Mouse (Mus musculus): ENCODE data around the gene Scd4.
A peak's percentile ranks its signal among the peaks of the same experiment; 100 is the strongest.

The Scd4 gene

DNA sequence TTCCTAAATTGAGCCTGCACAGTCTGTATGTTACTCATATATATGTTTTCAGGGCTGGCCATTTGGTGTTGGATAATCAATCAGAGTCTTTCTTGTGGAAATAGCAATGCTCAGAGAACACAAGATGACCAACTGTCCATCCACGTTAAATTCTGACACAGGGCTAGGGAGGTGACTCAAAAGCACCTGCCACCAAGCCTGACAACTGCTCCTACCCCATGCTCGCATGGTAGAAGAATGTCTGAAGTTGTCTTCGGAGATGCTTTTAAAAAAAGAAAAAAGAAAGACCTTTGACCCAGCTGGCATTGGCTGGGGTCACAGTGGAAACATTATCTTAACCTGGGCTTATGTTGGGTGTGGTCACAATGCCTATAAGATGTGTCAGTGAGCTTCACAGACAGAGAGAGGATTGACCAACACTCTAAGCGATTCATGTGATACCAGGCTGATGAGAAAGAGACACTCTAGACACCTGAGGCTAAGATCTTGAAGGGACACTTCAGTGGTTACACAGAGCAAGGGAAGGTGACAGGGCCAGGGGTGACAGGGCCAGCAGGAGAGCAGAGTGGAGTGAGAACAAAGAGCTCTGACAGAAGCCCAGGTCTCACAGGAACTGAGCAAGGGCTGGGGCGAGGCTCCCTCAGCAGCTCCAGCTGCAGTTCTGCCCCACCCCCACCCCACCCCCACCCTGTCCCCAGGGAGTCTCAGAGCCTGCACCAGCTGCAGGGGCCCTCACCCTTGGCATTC lies 44.9 kb downstream of the Scd4 start:
- DNase-seq (ENCODE audit: extremely low spot score), result no peak

DNA sequence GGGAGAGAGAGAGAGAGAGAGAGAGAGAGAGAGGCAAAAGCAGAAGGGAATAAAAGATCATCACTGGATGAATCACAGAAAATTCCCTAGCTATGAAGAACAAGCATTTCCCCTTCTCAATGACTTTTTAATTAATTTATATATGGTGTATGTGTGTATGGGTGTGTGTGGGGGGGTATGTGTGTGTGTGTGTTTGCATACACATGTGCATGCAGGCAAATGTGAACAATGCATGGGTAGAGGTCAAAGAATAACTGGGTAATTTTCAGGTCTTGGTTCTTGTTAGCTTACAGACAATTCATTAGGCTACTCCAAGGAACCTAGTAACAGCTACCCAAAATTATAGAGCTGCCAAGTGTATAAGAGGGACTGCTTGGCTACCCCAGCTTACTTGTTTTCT lies 46.2 kb downstream of the Scd4 start:
- DNase-seq (ENCODE audit: extremely low spot score), result no peak

DNA sequence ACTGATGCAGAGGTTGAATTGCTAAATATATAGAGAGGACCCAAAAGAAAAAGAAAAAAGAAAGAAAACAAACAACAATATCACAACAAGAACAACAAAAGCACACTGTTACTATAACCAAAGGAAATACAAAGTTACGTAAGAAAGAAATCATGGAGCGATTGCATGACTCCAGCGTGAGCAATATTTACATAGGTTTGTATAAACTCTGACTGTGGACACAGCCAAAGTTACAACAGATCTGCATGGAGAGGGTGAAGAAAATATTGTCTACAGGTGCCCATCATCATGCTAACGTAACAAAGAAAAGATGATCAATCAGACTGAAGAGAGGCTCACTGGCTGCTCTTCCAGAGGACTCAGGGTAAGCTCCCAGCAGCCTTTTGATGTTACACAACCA lies 47.2 kb downstream of the Scd4 start:
- no peak for DNase-seq (ENCODE audit: extremely low spot score)

DNA sequence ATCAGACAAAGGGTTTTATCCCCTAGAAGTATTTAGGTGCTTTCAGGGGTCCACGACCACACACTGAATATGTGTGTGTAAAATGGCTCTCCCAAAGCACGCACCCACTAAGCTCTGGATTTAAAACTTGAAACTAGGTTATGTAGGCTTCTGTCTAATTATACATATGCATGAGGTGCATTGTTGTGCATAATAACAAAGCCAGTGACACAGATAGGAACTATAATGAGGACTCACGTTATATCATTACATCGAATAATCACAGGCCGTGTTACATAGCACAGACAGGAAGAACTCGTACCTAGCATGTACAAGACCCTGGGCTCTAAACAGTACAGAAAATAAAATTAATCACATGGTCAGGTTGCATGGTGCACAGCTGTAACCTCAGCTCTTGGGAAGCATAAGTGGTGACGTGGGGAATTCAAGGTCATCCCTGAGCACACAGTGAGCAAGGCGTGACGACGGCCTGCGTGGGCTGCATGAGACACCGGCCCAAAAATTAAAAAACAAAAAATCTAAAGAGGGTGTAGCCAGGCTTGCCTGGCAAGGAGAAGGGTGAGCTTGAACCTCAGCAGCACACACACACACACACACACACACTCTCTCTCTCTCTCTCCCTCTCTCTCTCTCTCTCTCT lies 49.9 kb downstream of the Scd4 start:
- DNase-seq (ENCODE audit: extremely low spot score), result no peak

DNA sequence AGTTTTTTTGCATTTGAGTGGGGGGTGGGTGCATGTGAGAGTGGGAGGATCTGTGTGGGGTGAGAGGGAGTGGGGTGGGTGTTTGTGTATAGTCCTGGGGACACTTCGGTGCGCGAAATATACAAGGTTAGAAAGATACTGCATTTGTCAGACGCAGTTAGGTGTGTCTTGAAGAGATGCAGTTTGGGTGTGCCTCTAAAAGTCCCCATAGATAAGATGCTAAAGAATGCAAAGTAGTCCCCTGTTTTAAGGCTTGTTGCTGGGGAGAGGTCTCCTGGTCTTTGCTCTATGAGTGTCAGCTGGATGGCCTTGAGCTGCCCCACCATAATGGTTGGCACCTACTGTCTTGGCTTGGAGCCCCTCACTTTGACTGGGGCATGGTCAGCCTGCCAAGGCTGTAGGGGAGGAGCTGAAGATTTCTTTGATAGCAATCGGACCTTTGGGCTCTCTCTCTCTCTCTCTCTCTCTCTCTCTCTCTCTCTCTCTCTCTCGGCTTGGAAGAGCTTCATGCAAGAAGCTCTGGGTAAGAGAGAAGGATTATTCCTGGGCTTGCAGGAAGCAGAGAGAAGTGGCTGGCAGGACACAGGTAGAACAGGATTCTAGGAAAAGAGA lies 53.1 kb downstream of the Scd4 start:
- DNase-seq (ENCODE audit: extremely low spot score), result no peak

DNA sequence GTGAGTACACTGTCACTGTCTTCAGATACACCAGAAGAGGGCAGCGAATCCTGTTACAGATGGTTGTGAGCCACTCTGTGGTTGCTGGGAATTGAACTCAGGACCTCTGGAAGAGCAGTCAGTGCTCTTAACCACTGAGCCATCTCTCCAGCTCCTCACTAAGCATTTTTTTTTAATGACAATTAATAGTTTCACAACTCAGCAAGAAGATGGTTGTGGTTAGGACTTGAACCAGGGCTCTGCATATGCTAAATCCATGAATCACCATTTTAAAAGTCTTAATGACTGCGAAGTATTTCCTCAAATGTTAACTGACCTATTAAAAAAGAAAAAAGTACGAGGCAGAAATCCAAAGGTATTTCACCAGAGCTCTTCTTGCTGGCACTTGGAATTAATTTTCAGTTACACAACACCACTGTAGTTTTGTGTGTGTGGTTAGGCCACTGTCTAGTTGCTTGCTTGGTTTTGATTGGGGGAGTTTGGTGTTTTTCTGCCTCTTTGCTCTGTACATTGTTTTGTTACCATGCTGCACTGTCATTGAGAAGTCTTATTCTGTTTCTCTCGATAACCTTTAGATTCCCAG lies 54.3 kb downstream of the Scd4 start:
- no peak for DNase-seq (ENCODE audit: extremely low spot score)

- DNase-seq (ENCODE audit: extremely low spot score), result no peak
These were observed 55.0 kb downstream of the Scd4 start for GRCm38 (mm10) chr19:44387746-44388474.

DNA sequence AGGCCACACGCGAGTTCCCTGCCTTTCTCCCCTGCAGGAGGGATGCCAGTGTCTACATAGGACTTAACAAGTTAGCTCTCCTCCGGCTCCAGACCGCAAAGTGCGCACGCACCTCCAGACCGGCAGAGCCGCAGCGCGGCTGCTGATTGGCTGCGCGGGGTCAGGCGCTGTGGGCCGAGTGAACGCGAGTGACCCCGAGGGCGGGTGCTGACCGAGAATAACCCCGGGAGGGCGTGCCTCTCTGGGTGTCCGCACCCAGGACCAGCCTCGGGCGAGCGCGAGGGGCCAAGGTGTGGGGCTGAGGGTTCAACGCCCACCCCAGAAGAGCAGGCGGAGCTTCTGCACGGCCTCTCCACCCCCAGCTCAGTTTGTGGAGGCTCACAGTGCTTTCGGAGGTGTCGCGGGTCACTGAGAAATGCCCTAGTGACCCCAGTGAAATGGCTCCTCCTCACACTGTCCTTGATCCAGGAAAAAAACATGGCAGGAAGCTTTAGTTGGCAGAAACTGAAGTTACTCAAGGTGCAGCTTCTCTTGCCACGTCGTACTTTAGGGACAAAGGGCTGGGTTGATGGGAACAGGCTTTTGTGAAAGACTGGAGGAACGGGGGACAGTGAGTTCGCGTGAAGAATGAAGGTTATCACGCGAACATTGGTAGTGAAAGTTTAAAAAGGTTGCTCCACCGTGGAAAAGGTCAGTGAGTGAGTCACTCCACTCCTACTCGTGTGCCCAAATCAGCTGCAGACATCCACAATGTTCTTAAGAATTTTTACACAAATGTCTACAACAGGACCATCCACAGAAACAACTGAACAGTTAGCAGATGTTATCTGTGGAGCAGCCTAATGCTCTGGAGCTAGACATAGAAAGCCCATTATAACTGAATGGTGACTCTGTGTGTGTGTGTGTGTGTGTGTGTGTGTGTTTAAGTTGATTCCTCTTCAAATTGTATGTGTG lies 55.9 kb downstream of the Scd4 start:
- DNase-seq (ENCODE audit: extremely low spot score), result peak; percentile 96

DNA sequence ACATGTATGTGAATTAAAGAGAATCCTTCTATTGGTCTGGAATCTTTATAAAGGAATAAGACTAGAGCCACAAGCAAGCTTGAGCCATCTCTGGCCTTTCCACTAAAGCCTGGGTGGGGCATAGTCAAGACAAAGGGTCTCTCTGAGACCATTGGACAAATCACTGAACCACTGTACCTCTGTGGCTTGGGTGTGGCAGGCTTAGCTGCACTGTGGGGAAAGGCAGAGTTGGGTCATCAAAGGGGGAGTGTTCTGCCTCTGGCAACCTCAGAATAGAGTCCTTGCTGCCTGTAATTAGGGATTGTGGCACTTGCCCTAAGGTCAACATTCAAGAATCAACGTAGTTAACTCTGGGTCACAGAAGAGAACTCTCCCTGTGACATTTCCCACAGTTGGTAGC lies 56.6 kb downstream of the Scd4 start:
- peak; percentile 27 for DNase-seq (ENCODE audit: extremely low spot score)

DNA sequence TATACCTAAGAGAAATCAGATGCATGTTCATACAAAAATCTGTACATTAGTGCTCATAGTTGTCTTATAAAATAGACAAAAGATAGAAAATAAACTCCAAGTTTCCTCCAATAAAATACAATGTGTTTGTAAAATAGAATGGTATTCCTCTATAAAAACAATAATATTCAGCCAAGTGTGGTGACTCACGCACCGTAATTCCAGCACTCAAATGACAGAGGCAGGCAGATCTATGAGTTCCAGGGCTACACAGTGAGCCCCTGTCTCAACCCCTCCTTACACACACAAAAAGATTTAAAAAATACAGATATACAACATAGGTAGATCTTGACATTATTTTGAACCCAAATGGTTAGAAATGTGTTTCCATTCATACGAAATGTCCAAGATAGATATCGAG lies 59.0 kb downstream of the Scd4 start:
- no peak for DNase-seq (ENCODE audit: extremely low spot score)

DNA sequence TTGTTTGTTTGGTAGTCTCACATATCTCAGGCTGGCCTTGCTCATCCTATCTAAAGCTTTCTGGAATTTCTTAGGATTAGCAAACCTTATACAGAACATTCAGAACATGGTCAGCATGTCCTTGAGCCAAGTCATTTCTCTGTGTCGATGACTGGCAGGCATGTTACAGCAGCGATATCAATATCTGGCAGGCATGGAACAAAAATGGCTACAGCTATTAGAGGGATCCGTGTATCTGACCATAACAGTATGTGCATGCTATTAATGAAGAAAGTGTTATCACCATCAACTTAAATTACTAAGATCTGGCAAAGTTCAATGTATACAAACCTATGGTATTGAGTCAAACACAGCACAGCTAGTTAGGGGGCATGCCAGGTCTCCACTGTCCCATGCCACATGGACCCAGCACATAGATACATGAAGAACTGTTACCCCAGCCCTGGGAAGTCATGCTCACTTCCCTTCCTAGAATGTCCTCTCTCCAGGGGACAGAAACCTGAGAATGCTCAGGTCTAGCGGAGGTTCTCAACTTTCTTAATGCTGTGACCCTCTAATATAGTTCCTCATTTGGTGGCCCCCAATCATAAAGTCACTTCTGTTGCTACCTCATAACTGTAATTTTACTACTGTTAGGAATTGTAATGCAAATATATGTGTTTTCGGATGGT lies 59.6 kb downstream of the Scd4 start:
- DNase-seq (ENCODE audit: extremely low spot score), result no peak

DNA sequence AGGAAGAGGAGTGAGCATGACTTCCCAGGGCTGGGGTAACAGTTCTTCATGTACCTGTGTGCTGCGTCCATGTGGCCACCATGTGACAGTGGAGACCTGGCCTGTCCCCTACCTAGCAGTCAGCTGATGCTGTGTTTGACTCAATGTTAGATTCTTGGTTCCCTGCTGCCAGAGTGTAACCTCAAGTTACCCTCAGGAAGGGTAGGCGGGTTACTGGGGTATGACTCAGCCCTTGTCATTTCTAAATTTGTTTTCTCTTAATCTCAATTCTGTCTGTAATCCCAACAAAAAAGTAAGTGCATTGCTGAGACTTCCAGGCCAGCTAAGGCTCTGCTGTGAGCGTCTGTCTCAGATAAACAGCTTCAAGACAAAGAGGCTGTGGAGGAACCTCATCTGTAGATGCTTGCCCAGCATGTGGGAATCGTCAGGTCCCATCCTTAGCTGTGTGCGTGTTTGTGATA lies 61.1 kb downstream of the Scd4 start:
- DNase-seq (ENCODE audit: extremely low spot score), result no peak

DNA sequence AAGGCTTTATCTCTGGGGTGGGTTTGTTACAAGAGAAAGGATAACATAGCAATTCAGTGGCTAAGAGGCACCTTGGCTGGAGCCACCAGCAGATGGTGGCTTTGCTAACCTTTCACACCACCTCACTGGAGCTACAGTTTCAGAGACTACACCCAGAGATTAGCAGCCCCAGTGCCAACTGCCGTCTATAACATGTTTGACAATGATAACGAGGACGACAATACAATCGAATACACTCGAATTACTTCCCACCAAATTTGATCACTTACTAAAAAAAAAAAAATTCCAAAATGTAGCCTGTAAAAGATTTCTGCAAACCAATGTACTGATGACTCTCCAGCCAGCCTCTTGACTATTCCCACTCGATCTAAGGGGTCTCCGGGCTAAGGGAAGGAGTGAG lies 62.1 kb downstream of the Scd4 start:
- no peak for DNase-seq (ENCODE audit: extremely low spot score)
